Mouse (Mus musculus) kidney, postnatal 0 days (tissue): ENCODE measurements at regions not wholly inside any gene's neighbourhood (a gene's known extent, or its start where the extent isn't known, plus 50 kb on each side); places are given as distances from the start of the nearest gene placed in this dataset.

Source experiments
- ATAC-seq: fragments of 200-750 bp; cut with Nextera tagmentation; replicated peaks from 2 replicates; pipeline ENCODE4 v1.8.0; 2017; ENCODE audit warnings: low read depth, moderate number of reproducible peaks, moderate TSS enrichment, moderate library complexity; ENCODE audit not compliant: low FRiP score
- DNase-seq: peaks from one replicate; pipeline ENCODE4 v3.0.0-alpha.2; 2016; ENCODE audit warnings: low spot score
- H3K27ac ChIP-seq: fragments of 300-500 bp; sonication (generic); 2 replicates; pipeline ENCODE4 v1.5.1; 2014; ENCODE audit warnings: mild to moderate bottlenecking
- H3K27me3 ChIP-seq: fragments of 300-500 bp; sonication (generic); 2 replicates; pipeline ENCODE4 v1.6.1; 2014; ENCODE audit warnings: low read length, mixed read lengths; ENCODE audit not compliant: insufficient read depth
- H3K36me3 ChIP-seq: fragments of 300-500 bp; sonication (generic); 2 replicates; pipeline ENCODE4 v1.6.1; 2014; ENCODE audit warnings: low read length, mixed read lengths; ENCODE audit not compliant: insufficient read depth
- H3K4me1 ChIP-seq: fragments of 300-500 bp; sonication (generic); replicated peaks from 2 replicates; pipeline ENCODE4 v1.6.1; 2014; ENCODE audit warnings: antibody characterized with exemption, low read length, mixed read lengths; ENCODE audit not compliant: insufficient read depth
- H3K4me2 ChIP-seq: fragments of 300-500 bp; sonication (generic); 2 replicates; pipeline ENCODE4 v1.6.1; 2014; ENCODE audit warnings: mild to moderate bottlenecking, low read length, moderate library complexity, mixed read lengths
- H3K4me3 ChIP-seq: fragments of 300-500 bp; sonication (generic); replicated peaks from 2 replicates; pipeline ENCODE4 v1.5.1; 2014; ENCODE audit warnings: low read depth, low read length
- H3K9ac ChIP-seq: fragments of 300-500 bp; sonication (generic); 2 replicates; pipeline ENCODE4 v1.6.1; 2014; ENCODE audit warnings: low read depth, low read length
- H3K9me3 ChIP-seq: fragments of 300-500 bp; sonication (generic); replicated peaks from 2 replicates; pipeline ENCODE4 v1.6.1; 2016; ENCODE audit warnings: low read length, inconsistent platforms, mixed read lengths
- CTCF ChIP-seq: IDR thresholded peaks from 2 replicates; pipeline ENCODE4 v1.5.1; 2016; ENCODE audit warnings: antibody characterized with exemption, low read depth, mild to moderate bottlenecking, moderate library complexity
- WGBS: fragments of 180-500 bp; shearing (Covaris S2); extraction: QIAGEN DNeasy Blood & Tissue Kit; methylation state at CpG from one replicate; pipeline ENCODE4 v1.1.7; 2014; 5-methylcytosine and 5-hydroxymethylcytosine counted together

GRCm38 (mm10) chr4:81969621-81970115 lies 527.1 kb upstream of the Mpdz start:
- DNase-seq: no peak

GRCm38 (mm10) chr4:81966054-81966623 lies 523.5 kb upstream of the Mpdz start:
- TF ChIP-seq CTCF: no peak
- Histone ChIP-seq H3K9me3 (no peaks in the 10 kb centered on the region), H3K4me1 (no peaks in the 10 kb centered on the region), H3K27me3 (no peaks in the 10 kb centered on the region), H3K4me2 (no peak overlapping the region), H3K9ac (no peak overlapping the region), H3K4me3 (no peak overlapping the region), H3K27ac (no peak overlapping the region), H3K36me3 (no peaks in the 10 kb centered on the region)
- 76% methylated on average over 1 of the region's 1 CpGs for WGBS
- ATAC-seq (no peak), DNase-seq (no peak)

More at GRCm38 (mm10) chr4:81969621-81970115, 527.1 kb upstream of the Mpdz start:
- no peak for TF ChIP-seq CTCF
- Histone ChIP-seq H3K36me3 (no peaks in the 10 kb centered on the region), H3K27ac (no peak overlapping the region), H3K4me2 (no peak overlapping the region), H3K4me3 (no peak overlapping the region), H3K4me1 (no peaks in the 10 kb centered on the region), H3K27me3 (no peaks in the 10 kb centered on the region), H3K9me3 (no peaks in the 10 kb centered on the region), H3K9ac (no peak overlapping the region)
- no peak for ATAC-seq
- WGBS: 81% methylated on average over 3 of the region's 3 CpGs

- no peak for TF ChIP-seq CTCF
- Histone ChIP-seq H3K27ac (no peak overlapping the region), H3K36me3 (no peaks in the 10 kb centered on the region), H3K4me2 (no peak overlapping the region), H3K27me3 (no peaks in the 10 kb centered on the region), H3K4me3 (no peak overlapping the region), H3K9me3 (no peaks in the 10 kb centered on the region), H3K4me1 (no peaks in the 10 kb centered on the region), H3K9ac (no peak overlapping the region)
- 74% methylated on average over 10 of the region's 10 CpGs for WGBS
- DNase-seq (no peak), ATAC-seq (no peak)
These were observed 520.5 kb upstream of the Mpdz start for GRCm38 (mm10) chr4:81963112-81963511.

- 64% methylated on average over 5 of the region's 5 CpGs for WGBS
- Histone ChIP-seq H3K4me1 (no peaks in the 10 kb centered on the region), H3K9me3 (no peaks in the 10 kb centered on the region), H3K4me3 (no peak overlapping the region), H3K9ac (no peak overlapping the region), H3K4me2 (no peak overlapping the region), H3K27ac (no peak overlapping the region), H3K27me3 (no peaks in the 10 kb centered on the region), H3K36me3 (no peaks in the 10 kb centered on the region)
- ATAC-seq (no peak), DNase-seq (no peak)
- no peak for TF ChIP-seq CTCF
These were observed 520.0 kb upstream of the Mpdz start for GRCm38 (mm10) chr4:81962586-81962985.

- Histone ChIP-seq H3K36me3 (no peaks in the 10 kb centered on the region), H3K4me3 (no peak overlapping the region), H3K4me1 (no peaks in the 10 kb centered on the region), H3K4me2 (no peak overlapping the region), H3K27me3 (no peaks in the 10 kb centered on the region), H3K9me3 (no peaks in the 10 kb centered on the region), H3K27ac (no peak overlapping the region), H3K9ac (no peak overlapping the region)
- TF ChIP-seq CTCF: no peak
- ATAC-seq: no peak
- WGBS: 76% methylated on average over 16 of the region's 16 CpGs
- no peak for DNase-seq
These were observed 518.2 kb upstream of the Mpdz start for GRCm38 (mm10) chr4:81960552-81961534.

GRCm38 (mm10) chr4:81956926-81957694 lies 514.5 kb upstream of the Mpdz start:
- ATAC-seq: peak; percentile 43; the same call in 1 of the 2 replicates
- no peak overlapping the region for H3K27ac ChIP-seq

More at GRCm38 (mm10) chr4:81956926-81957694, 514.5 kb upstream of the Mpdz start:
- no peak overlapping the region for H3K4me3 ChIP-seq
- no peaks in the 10 kb centered on the region for H3K27me3 ChIP-seq
- no peak overlapping the region for H3K4me2 ChIP-seq
- H3K4me1 ChIP-seq: no peaks in the 10 kb centered on the region
- TF ChIP-seq CTCF: no peak
- DNase-seq: peak; percentile 62
- 44% methylated on average over 6 of the region's 6 CpGs for WGBS
- no peak overlapping the region for H3K9ac ChIP-seq
- no peaks in the 10 kb centered on the region for H3K9me3 ChIP-seq
- no peaks in the 10 kb centered on the region for H3K36me3 ChIP-seq
